Comparison of ENCODE assay signal across 8 mouse cellular contexts in the genomic region with DNA sequence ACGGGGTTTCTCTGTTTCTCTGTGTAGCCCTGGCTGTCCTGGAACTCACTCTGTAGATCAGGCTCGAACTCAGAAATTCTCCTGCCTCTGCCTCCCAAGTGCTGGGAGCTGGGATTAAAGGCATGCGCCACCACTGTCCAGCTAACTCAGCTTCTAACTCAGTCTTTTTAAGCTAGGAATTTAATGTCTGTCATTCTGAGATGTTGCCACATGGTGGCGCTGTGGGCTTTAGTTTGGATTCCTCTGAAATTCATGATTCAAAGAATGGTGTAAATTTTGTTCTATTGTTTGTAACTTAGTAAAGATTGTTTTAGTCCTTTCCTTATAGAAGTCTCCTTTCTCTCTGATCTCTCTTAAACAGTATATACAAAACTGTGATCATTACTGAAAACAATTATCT. TPM values are rescaled to one million over a fixed set of nuclear protein-coding genes. Genes with fewer than 3 reads are reported as not detected.
DNase-seq lines count a peak whose midpoint lies in the region; ATAC-seq and TF ChIP-seq lines count a peak whose summit lies in the region.
"Had no signal": no experiment of that assay in that cellular context is flagged by ENCODE, and none has a peak within 500 bp of the region (broad histone marks: within the 10 kb centered on the region; RNA-seq: fewer than 3 reads in every experiment).

No protein-coding gene starts in this region.

- peak; percentile 50 for DNase-seq in kidney, postnatal 0 days (ENCODE audit: low spot score)
- no peak for DNase-seq in Patski (ENCODE audit: low read depth, low spot score)
- DNase-seq in c-Kit-positive CD71-positive TER-119-positive erythroid progenitor cells, embryonic 14.5 days (ENCODE audit: low spot score) = peak; percentile 46
- DNase-seq in hindlimb bud, embryonic 11.5 days (ENCODE audit: extremely low spot score, low read depth, low spot score) = peak; percentile 22
- peak; percentile 45 for DNase-seq in liver, postnatal 0 days
- DNase-seq in testis, postnatal 14 days (ENCODE audit: low spot score) = peak; percentile 20

- no peak for ATAC-seq in kidney, postnatal 0 days (replicated peaks; ENCODE audit: low FRiP score, low read depth)
- no peak for ATAC-seq in kidney, embryonic 15.5 days (replicated peaks; ENCODE audit: low FRiP score)
- no peak for ATAC-seq in Patski
- no peak for ATAC-seq in liver, postnatal 0 days

- no peak for TF ChIP-seq EP300 in liver, postnatal 0 days (IDR thresholded peaks at IDR 0.05; ENCODE audit: low read depth)

- H3K4me1 ChIP-seq in kidney, postnatal 0 days (replicated peaks; ENCODE audit: insufficient read depth, low read length) = no peaks in the 10 kb centered on the region
- no peaks in the 10 kb centered on the region for H3K4me1 ChIP-seq in kidney, embryonic 15.5 days
- no peaks in the 10 kb centered on the region for H3K4me1 ChIP-seq in liver, postnatal 0 days (ENCODE audit: insufficient read depth)
- H3K4me1 ChIP-seq: lung, embryonic 15.5 days had no signal

- POLR2A ChIA-PET in Patski (lab: Charles Lee) = no interaction called here

- H3K4me3 ChIP-seq in kidney, postnatal 0 days (replicated peaks; ENCODE audit: low read depth, low read length) = no peak overlapping the region
- no peak overlapping the region for H3K4me3 ChIP-seq in kidney, embryonic 15.5 days (replicated peaks)
- no peak overlapping the region for H3K4me3 ChIP-seq in liver, postnatal 0 days (ENCODE audit: low read depth, low read length)
- H3K4me3 ChIP-seq: lung, embryonic 15.5 days had no signal

- H3K4me2 ChIP-seq in kidney, postnatal 0 days (ENCODE audit: low read length) = no peak overlapping the region
- H3K4me2 ChIP-seq in kidney, embryonic 15.5 days = no peak overlapping the region
- no peak overlapping the region for H3K4me2 ChIP-seq in liver, postnatal 0 days (ENCODE audit: low read depth, low read length)
- H3K4me2 ChIP-seq: lung, embryonic 15.5 days had no signal

- H3K9ac ChIP-seq in kidney, postnatal 0 days (ENCODE audit: low read depth, low read length) = no peak overlapping the region
- H3K9ac ChIP-seq in kidney, embryonic 15.5 days = no peak overlapping the region
- no peak overlapping the region for H3K9ac ChIP-seq in liver, postnatal 0 days (replicated peaks)
- H3K9ac ChIP-seq: lung, embryonic 15.5 days had no signal

- H3K36me3 ChIP-seq in kidney, postnatal 0 days (ENCODE audit: insufficient read depth, low read length) = no peaks in the 10 kb centered on the region
- H3K36me3 ChIP-seq in kidney, embryonic 15.5 days = no peaks in the 10 kb centered on the region
- no peaks in the 10 kb centered on the region for H3K36me3 ChIP-seq in liver, postnatal 0 days (replicated peaks; ENCODE audit: insufficient read depth, low read length)
- H3K36me3 ChIP-seq: lung, embryonic 15.5 days had no signal

- H3K27ac ChIP-seq in kidney, postnatal 0 days = no peak overlapping the region
- H3K27ac ChIP-seq in kidney, embryonic 15.5 days = no peak overlapping the region
- H3K27ac ChIP-seq in liver, postnatal 0 days (ENCODE audit: low read depth) = no peak overlapping the region
- H3K27ac ChIP-seq: lung, embryonic 15.5 days had no signal

- in situ Hi-C loops in Patski (cut with MboI; ENCODE audit: low pct_unique_long_range_greater_than_20kb) = no loop called here

- H3K9me3 ChIP-seq in kidney, postnatal 0 days (replicated peaks; ENCODE audit: low read length) = no peaks in the 10 kb centered on the region
- no peaks in the 10 kb centered on the region for H3K9me3 ChIP-seq in kidney, embryonic 15.5 days (replicated peaks)
- H3K9me3 ChIP-seq in liver, postnatal 0 days (ENCODE audit: low read length) = no peaks in the 10 kb centered on the region
- H3K9me3 ChIP-seq: lung, embryonic 15.5 days had no signal

- CTCF ChIA-PET in Patski (lab: Charles Lee) = interaction anchor here (0.9 kb wide), 1 partner anchor 25 kb away, joined by 3 read pairs; no protein-coding TSS in a partner anchor

- peak; percentile 72 for TF ChIP-seq CTCF in kidney, postnatal 0 days (IDR thresholded peaks at IDR 0.05; ENCODE audit: low read depth)
- TF ChIP-seq CTCF in Patski (IDR thresholded peaks at IDR 0.05) = peak; percentile 67
- TF ChIP-seq CTCF in liver, postnatal 0 days (IDR thresholded peaks at IDR 0.05; ENCODE audit: low read depth) = peak; percentile 74

- no peaks in the 10 kb centered on the region for H3K27me3 ChIP-seq in kidney, postnatal 0 days (ENCODE audit: insufficient read depth, low read length)
- H3K27me3 ChIP-seq in kidney, embryonic 15.5 days = peaks cover 8% of the 10 kb centered on the region; the same call in 1 of the 2 replicates
- H3K27me3 ChIP-seq in Patski = peaks cover 6% of the 10 kb centered on the region
- no peaks in the 10 kb centered on the region for H3K27me3 ChIP-seq in liver, postnatal 0 days (ENCODE audit: insufficient read depth, low read length)
- H3K27me3 ChIP-seq: lung, embryonic 15.5 days had no signal

- 50% methylated on average over 4 of the region's 4 CpGs for WGBS in kidney, postnatal 0 days
- 50% methylated on average over 4 of the region's 4 CpGs for WGBS in kidney, embryonic 15.5 days
- WGBS in liver, postnatal 0 days (ENCODE audit: insufficient replicate concordance) = 44% methylated on average over 4 of the region's 4 CpGs

RNA-seq across cellular contexts. Expression of gene Gspt2, which starts 39.1 kb away (rescaled TPM):
- 3.8 and 4.8 TPM in 2 replicates for polyA plus RNA-seq in kidney, postnatal 0 days (2015; fragmentation: Nextera tagmentation; extraction: Ambion mirVana)
- polyA plus RNA-seq in kidney, embryonic 15.5 days (2015; fragmentation: Nextera tagmentation; extraction: Ambion mirVana) = 5.1 and 5.8 TPM in 2 replicates
- 2.2 TPM for polyA plus RNA-seq in Patski (2021)
- 0.96 and 1.3 TPM in 2 replicates for polyA plus RNA-seq in liver, postnatal 0 days (2015; fragmentation: Nextera tagmentation; extraction: Ambion mirVana)

RNA-seq across cellular contexts. Expression of gene Zxdb, which starts 49.4 kb away (rescaled TPM):
- polyA plus RNA-seq in kidney, postnatal 0 days (2015; fragmentation: Nextera tagmentation; extraction: Ambion mirVana) = 1.8 and 2.1 TPM in 2 replicates
- polyA plus RNA-seq in kidney, embryonic 15.5 days (2015; fragmentation: Nextera tagmentation; extraction: Ambion mirVana) = 1.4 and 1.7 TPM in 2 replicates
- polyA plus RNA-seq in Patski (2021) = 7.0 TPM
- polyA plus RNA-seq in liver, postnatal 0 days (2015; fragmentation: Nextera tagmentation; extraction: Ambion mirVana) = 0.33 and 0.46 TPM in 2 replicates
